Mouse (Mus musculus): ENCODE measurements around the gene Olfr1274-ps. TPM values are rescaled to one million over a fixed set of nuclear protein-coding genes. Genes with fewer than 3 reads are reported as not detected.

Olfr1274-ps gene
- total RNA-seq, 2 experiments from 2014 or later, result not detected

Other genes with a start within 250 kb of the Olfr1274-ps start
- not detected for gene Olfr1270, start 245.6 kb upstream of the Olfr1274-ps start, total RNA-seq (2021)
- under 1 TPM in 1 of 2 experiments, not detected in 1; 0.17 TPM for gene Olfr1506, start 174.2 kb upstream of the Olfr1274-ps start, total RNA-seq (2021)
- gene Olfr142, start 141.1 kb upstream of the Olfr1274-ps start, total RNA-seq (2021), result not detected
- gene Olfr1271, start 127.7 kb upstream of the Olfr1274-ps start, total RNA-seq (2021), result not detected
- not detected for gene Olfr1272, start 105.8 kb upstream of the Olfr1274-ps start, total RNA-seq (2021)
- gene Gm13769, start 76.5 kb upstream of the Olfr1274-ps start, total RNA-seq (2021), result not detected
- 10 to 100 TPM; 72.8 to 78.4 TPM for gene Ptprj, start 182.0 kb downstream of the Olfr1274-ps start, total RNA-seq (2021)

Measured in left cerebral cortex, postnatal 10 days (tissue).